Comparison of ENCODE assay signal across 8 mouse cellular contexts in the genomic region with DNA sequence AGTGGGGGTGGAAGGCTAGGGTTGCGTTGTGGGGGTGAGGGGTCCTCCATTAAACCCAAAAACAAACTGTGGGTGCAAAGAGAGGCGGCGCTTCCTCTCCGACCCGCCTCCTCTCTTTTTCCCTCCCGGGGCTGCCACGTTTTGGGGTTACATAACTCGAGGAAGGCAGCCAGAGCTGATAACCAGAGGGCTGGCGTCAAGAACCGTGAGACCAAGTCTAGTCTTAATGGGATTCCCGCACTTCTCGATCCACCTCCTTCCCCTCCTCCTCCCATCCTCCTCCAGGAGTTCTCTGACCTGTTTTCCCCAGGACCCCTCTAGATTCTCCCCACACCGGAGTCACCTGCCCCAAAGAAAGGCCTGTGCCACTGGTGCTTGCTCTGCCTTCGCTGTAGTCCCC. TPM values are rescaled to one million over a fixed set of nuclear protein-coding genes. Genes with fewer than 3 reads are reported as not detected.
DNase-seq lines count a peak whose midpoint lies in the region; ATAC-seq lines count a peak whose summit lies in the region.
"Had no signal": no experiment of that assay in that cellular context is flagged by ENCODE, and none has a peak within 500 bp of the region (broad histone marks: within the 10 kb centered on the region; RNA-seq: fewer than 3 reads in every experiment).

No protein-coding gene starts in this region.

- H3K27me3 ChIP-seq in forebrain, embryonic 13.5 days = peaks cover 19% of the 10 kb centered on the region
- 0 out of 2 replicates have a peak, but pooled peaks cover 9% of the 10 kb centered on the region for H3K27me3 ChIP-seq in lung, embryonic 15.5 days

- H3K36me3 ChIP-seq in forebrain, embryonic 13.5 days (ENCODE audit: poor library complexity, severe bottlenecking) = peaks cover 11% of the 10 kb centered on the region
- no peaks in the 10 kb centered on the region; the same call in 1 of the 2 replicates for H3K36me3 ChIP-seq in lung, embryonic 15.5 days

- no peak for ATAC-seq in forebrain, embryonic 13.5 days
- ATAC-seq in hematopoietic stem cell, adult 5-6 weeks (replicated peaks in 1 of 2; ENCODE audit: insufficient read depth in 1 of 2, low FRiP score in 2 of 2, low TSS enrichment in 1 of 2, low read depth in 1 of 2, poor library complexity in 2 of 2, severe bottlenecking in 2 of 2) = 0 out of 4 replicates have a peak, but pooled peaks have one; percentile 23 to 47
- peak; percentile 9; the same call in 1 of the 2 replicates for ATAC-seq in lung, embryonic 15.5 days (ENCODE audit: borderline replicate concordance, extremely low read depth, low FRiP score, low TSS enrichment)

- H3K9me3 ChIP-seq in forebrain, embryonic 13.5 days (replicated peaks) = no peaks in the 10 kb centered on the region
- no peaks in the 10 kb centered on the region for H3K9me3 ChIP-seq in lung, embryonic 15.5 days

- H3K4me3 ChIP-seq in forebrain, embryonic 13.5 days = peak overlapping the region; percentile 57
- peak overlapping the region; percentile 63 for H3K4me3 ChIP-seq in lung, embryonic 15.5 days

- peak overlapping the region; percentile 95 for H3K4me2 ChIP-seq in forebrain, embryonic 13.5 days
- H3K4me2 ChIP-seq in lung, embryonic 15.5 days = peak overlapping the region; percentile 95

- H3K9ac ChIP-seq in forebrain, embryonic 13.5 days = no peak overlapping the region
- H3K9ac ChIP-seq in lung, embryonic 15.5 days = peak overlapping the region; percentile 61; the same call in 1 of the 2 replicates

- peak; percentile 31 for DNase-seq in right cerebral cortex, adult 18-20 months
- DNase-seq in right cerebral cortex, postnatal 36 days (ENCODE audit: low spot score in 2 of 2) = no peak
- no peak for DNase-seq in ovary, postnatal 10 days (ENCODE audit: low spot score)
- DNase-seq in spleen, adult 18-20 months = no peak

- 14% methylated on average over 14 of the region's 14 CpGs for WGBS in forebrain, embryonic 13.5 days
- 12% methylated on average over 14 of the region's 14 CpGs for WGBS in lung, embryonic 15.5 days

- H3K27ac ChIP-seq in forebrain, embryonic 13.5 days = no peak overlapping the region
- no peak overlapping the region for H3K27ac ChIP-seq in lung, embryonic 15.5 days

- H3K4me1 ChIP-seq in forebrain, embryonic 13.5 days = peaks cover 17% of the 10 kb centered on the region
- peaks cover 7% of the 10 kb centered on the region; the same call in 1 of the 2 replicates for H3K4me1 ChIP-seq in lung, embryonic 15.5 days

RNA-seq across cellular contexts. Expression of a gene that starts 0.7 kb away (rescaled TPM):
- 11.8 and 12.3 TPM in 2 replicates for polyA plus RNA-seq in forebrain, embryonic 13.5 days (2015; fragmentation: Nextera tagmentation; extraction: Ambion mirVana)
- total RNA-seq in hematopoietic stem cell, adult 5-6 weeks (2017) = 0.94 and 6.9 TPM in 2 replicates
- polyA plus RNA-seq in lung, embryonic 15.5 days (2015; fragmentation: Nextera tagmentation; extraction: Ambion mirVana) = 61.9 and 69.1 TPM in 2 replicates

RNA-seq across cellular contexts. Expression of a gene that starts 6.9 kb away (rescaled TPM):
- polyA plus RNA-seq in forebrain, embryonic 13.5 days (2015; fragmentation: Nextera tagmentation; extraction: Ambion mirVana) = 0.09 and 0.34 TPM in 2 replicates
- total RNA-seq in hematopoietic stem cell, adult 5-6 weeks (2017) = not detected in 2 replicates
- not detected in 2 replicates for polyA plus RNA-seq in lung, embryonic 15.5 days (2015; fragmentation: Nextera tagmentation; extraction: Ambion mirVana)
- total RNA-seq: layer of hippocampus, postnatal 25 days had no signal

RNA-seq across cellular contexts. Expression of a gene that starts 7.0 kb away (rescaled TPM):
- polyA plus RNA-seq in forebrain, embryonic 13.5 days (2015; fragmentation: Nextera tagmentation; extraction: Ambion mirVana) = 0.25 and 0.48 TPM in 2 replicates
- not detected in 2 replicates for total RNA-seq in hematopoietic stem cell, adult 5-6 weeks (2017)
- not detected in 2 replicates for polyA plus RNA-seq in lung, embryonic 15.5 days (2015; fragmentation: Nextera tagmentation; extraction: Ambion mirVana)
- total RNA-seq: layer of hippocampus, postnatal 25 days had no signal

RNA-seq across cellular contexts. Expression of a gene that starts 8.2 kb away (rescaled TPM):
- not detected in 2 replicates for polyA plus RNA-seq in forebrain, embryonic 13.5 days (2015; fragmentation: Nextera tagmentation; extraction: Ambion mirVana)
- total RNA-seq in hematopoietic stem cell, adult 5-6 weeks (2017) = not detected in 2 replicates
- not detected in 2 replicates for polyA plus RNA-seq in lung, embryonic 15.5 days (2015; fragmentation: Nextera tagmentation; extraction: Ambion mirVana)
- total RNA-seq: layer of hippocampus, postnatal 25 days had no signal

RNA-seq across cellular contexts. Expression of a gene that starts 26.0 kb away (rescaled TPM):
- polyA plus RNA-seq in forebrain, embryonic 13.5 days (2015; fragmentation: Nextera tagmentation; extraction: Ambion mirVana) = 125 and 130 TPM in 2 replicates
- 127 and 142 TPM in 2 replicates for total RNA-seq in hematopoietic stem cell, adult 5-6 weeks (2017)
- 80.5 and 88.4 TPM in 2 replicates for polyA plus RNA-seq in lung, embryonic 15.5 days (2015; fragmentation: Nextera tagmentation; extraction: Ambion mirVana)
